Mouse (Mus musculus) gastrocnemius, adult 2 months (tissue): ENCODE measurements around the gene Kcnip1. TPM values are rescaled to one million over a fixed set of nuclear protein-coding genes. Genes with fewer than 3 reads are reported as not detected.

Experiments
- DNase-seq: peaks from one replicate; pipeline ENCODE4 v3.0.0; 2022
- H3K27ac ChIP-seq: fragments of 200-600 bp; 2 replicates; pipeline ENCODE4 v1.8.1; 2022; ENCODE audit warnings: mild to moderate bottlenecking
- H3K4me3 ChIP-seq: fragments of 200-600 bp; 2 replicates; pipeline ENCODE4 v1.8.1; 2022; ENCODE audit warnings: mild to moderate bottlenecking, moderate library complexity
- CTCF ChIP-seq: fragments of 200-600 bp; IDR thresholded peaks from 2 replicates; pipeline ENCODE4 v1.8.1; 2022; ENCODE audit warnings: antibody characterized with exemption, mild to moderate bottlenecking, moderate library complexity
- intact Hi-C: fragments of 180-260 bp; cut with DNase I; formaldehyde crosslinking; loops from one replicate; pipeline ENCODE4 v1.15.1; 2025
- total RNA-seq, 2 experiments: library from RNA; stranded (reverse); gene quantifications; 2 replicates each; pipeline ENCODE4 v1.2.3; 2021

The Kcnip1 gene
- total RNA-seq, 2 experiments from 2014 or later = not detected

- intact Hi-C loops = no loop called here
- DNase-seq = no peak
- Histone ChIP-seq H3K27ac (no peak overlapping the region), H3K4me3 (no peak overlapping the region)
- peak; percentile 26 for TF ChIP-seq CTCF
These were observed 123.4 kb downstream of the Kcnip1 start for GRCm38 (mm10) chr11:33869559-33869958.

- TF ChIP-seq CTCF = no peak
- H3K27ac ChIP-seq = no peak overlapping the region
- intact Hi-C loops = no loop called here
- no peak for DNase-seq
- no peak overlapping the region for H3K4me3 ChIP-seq
These were observed 126.2 kb downstream of the Kcnip1 start for GRCm38 (mm10) chr11:33866775-33867174.

GRCm38 (mm10) chr11:33864245-33864644 is 128.7 kb downstream of the Kcnip1 start:
- Histone ChIP-seq H3K4me3 (no peak overlapping the region), H3K27ac (no peak overlapping the region)
- TF ChIP-seq CTCF = no peak
- no peak for DNase-seq
- intact Hi-C loops = no loop called here

DNA sequence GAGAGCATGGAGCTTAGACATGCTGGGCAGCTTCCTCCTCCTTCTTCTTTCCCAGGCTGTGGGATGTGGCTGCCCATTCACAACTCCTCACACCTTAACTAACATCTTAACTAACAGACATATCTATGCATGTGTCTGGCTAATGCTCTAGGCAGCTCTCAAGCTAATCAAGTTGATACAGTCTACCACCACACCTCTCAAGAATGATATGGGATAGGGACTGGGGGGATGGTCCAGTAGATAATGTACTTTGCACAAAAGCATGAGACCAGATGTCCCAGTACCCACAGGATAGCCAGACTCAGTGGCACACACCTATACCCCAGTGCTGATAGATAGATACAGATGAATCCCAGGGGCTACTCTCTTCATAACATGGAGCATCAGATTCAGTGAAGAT is 131.1 kb downstream of the Kcnip1 start:
- TF ChIP-seq CTCF = no peak
- intact Hi-C loops = no loop called here
- Histone ChIP-seq H3K27ac (no peak overlapping the region), H3K4me3 (no peak overlapping the region)
- DNase-seq = no peak

DNA sequence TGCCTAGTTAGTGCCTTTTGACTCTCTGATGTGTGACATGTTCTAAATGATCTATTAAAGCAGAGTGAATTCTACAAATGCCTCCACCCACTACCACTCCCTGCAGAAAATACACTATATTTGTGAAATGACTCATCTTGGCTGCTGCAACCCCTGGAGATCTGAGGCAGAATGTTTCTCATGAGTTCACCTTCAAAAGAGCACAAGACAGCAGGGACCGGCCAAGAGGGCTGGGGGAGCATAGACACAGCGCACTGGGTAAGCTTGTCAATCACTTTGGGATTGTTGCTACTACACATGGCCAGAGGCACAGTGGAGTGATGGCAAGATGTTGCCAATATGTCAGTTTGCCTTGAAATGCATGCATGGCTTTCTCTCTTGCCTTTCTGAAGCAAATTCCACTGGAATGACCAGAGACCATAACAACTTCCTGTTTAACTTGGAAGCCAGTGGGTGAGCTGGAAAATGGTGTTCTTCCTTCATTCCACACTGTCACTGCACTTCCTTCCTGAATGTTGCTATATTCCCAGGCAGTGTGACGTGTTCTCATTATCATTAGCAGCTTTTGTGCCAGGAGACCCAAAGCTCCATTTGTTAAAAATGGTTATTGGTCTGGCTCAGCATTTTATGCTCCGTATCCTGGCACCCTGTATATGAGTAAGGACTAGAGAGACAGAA is 131.9 kb downstream of the Kcnip1 start:
- intact Hi-C loops = no loop called here
- DNase-seq = no peak
- no peak for TF ChIP-seq CTCF
- no peak overlapping the region for H3K27ac ChIP-seq
- H3K4me3 ChIP-seq = no peak overlapping the region

DNA sequence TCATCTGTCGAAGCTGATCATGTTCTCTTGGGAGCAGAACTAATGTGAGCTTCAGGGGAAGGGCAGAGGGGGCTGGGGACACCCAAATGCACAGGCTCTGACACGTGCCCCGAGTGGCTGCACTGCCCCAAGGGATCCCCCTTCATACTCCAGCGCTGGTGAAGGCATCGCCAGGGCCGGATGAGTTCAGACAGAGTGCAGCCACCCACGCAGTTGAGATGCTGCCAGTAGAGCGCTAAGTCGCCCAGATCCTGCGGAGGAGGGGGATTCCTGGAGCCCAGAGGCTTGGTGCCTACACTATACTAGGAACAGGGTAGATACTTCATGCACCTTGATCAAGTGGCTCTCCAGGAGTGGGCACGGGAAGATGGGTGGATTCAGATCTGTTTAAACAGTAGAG is 143.3 kb downstream of the Kcnip1 start:
- H3K4me3 ChIP-seq = no peak overlapping the region
- no peak for TF ChIP-seq CTCF
- peak; percentile 22 for DNase-seq
- intact Hi-C loops = no loop called here
- no peak overlapping the region for H3K27ac ChIP-seq

DNA sequence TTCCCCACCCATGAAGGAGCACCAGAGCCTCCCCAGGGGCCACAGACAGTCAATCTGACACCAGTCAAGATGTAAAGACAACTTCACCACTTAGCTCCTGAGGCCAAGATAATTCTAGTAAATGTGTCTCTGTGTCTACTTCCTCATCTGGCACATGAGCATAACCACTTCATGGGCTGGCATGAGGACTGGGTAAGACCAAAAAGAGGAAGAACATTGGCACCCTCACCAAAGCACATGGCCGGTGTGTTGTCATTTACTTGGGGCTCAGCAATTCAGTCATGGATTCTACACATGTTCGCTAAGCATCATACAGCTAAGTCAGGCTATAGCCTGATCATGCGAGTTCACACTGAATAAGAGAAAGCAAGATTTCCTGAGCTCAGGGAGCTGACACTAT is 144.3 kb downstream of the Kcnip1 start:
- TF ChIP-seq CTCF = no peak
- no peak overlapping the region for H3K4me3 ChIP-seq
- no peak for DNase-seq
- intact Hi-C loops = no loop called here
- H3K27ac ChIP-seq = no peak overlapping the region

GRCm38 (mm10) chr11:33845931-33846330 is 147.0 kb downstream of the Kcnip1 start:
- Histone ChIP-seq H3K27ac (no peak overlapping the region), H3K4me3 (no peak overlapping the region)
- DNase-seq = no peak
- TF ChIP-seq CTCF = peak; percentile 5; the same call in 1 of the 2 replicates
- intact Hi-C loops = no loop called here

- intact Hi-C loops = no loop called here
- H3K4me3 ChIP-seq = no peak overlapping the region
- no peak overlapping the region for H3K27ac ChIP-seq
These were observed 149.6 kb downstream of the Kcnip1 start for GRCm38 (mm10) chr11:33843294-33843864.

GRCm38 (mm10) chr11:33839049-33839448 is 153.9 kb downstream of the Kcnip1 start:
- Histone ChIP-seq H3K4me3 (no peak overlapping the region), H3K27ac (no peak overlapping the region)
- TF ChIP-seq CTCF = no peak
- DNase-seq = no peak
- intact Hi-C loops = no loop called here

More at GRCm38 (mm10) chr11:33843294-33843864, 149.6 kb downstream of the Kcnip1 start:
- no peak for TF ChIP-seq CTCF
- no peak for DNase-seq

DNA sequence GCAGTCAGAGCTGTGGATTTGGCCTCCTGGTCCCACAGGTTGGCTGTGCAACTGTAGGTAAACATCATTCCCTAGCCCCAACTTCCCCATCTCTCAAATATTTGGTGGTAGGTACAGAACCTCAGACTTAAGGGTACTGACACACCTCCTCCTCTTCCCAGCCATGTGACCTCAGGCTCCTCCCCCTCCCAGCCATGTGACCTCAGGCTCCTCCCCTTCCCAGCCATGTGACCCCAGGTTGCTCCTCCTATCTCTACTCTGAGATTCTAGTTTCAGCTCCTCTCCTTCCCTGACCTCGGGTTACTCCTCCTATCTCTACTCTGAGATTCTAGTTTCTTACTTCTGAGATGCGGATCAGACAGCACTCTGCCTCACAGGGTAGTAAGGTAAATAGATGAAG is 163.2 kb downstream of the Kcnip1 start:
- Histone ChIP-seq H3K27ac (no peak overlapping the region), H3K4me3 (no peak overlapping the region)
- no peak for DNase-seq
- no peak for TF ChIP-seq CTCF
- intact Hi-C loops = no loop called here

- no peak for TF ChIP-seq CTCF
- no peak overlapping the region for H3K4me3 ChIP-seq
- DNase-seq = no peak
- H3K27ac ChIP-seq = no peak overlapping the region
- intact Hi-C loops = no loop called here
These were observed 165.1 kb downstream of the Kcnip1 start for GRCm38 (mm10) chr11:33827829-33828206.

- intact Hi-C loops = no loop called here
- H3K4me3 ChIP-seq = no peak overlapping the region
These were observed 165.7 kb downstream of the Kcnip1 start for GRCm38 (mm10) chr11:33827085-33827828.

DNA sequence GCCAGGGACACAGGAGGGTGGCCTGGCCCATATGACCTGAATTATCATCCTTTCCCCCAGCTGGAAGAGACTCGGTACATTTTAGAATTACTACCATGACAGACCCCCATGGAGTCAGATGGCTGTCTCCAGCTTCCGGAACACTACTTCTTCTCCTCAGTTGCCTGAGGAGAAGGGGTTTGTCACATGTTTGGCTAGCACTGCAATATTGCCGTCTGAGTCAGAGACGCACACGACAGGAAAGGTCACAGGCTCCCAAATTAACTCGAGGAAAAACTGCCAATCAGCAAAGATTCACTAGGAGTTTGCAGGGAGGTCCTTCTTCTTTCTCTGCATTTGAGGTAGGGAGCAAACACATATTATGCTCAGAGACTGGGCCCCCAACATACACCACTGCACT is 168.2 kb downstream of the Kcnip1 start:
- intact Hi-C loops = no loop called here
- no peak for TF ChIP-seq CTCF
- H3K27ac ChIP-seq = no peak overlapping the region
- H3K4me3 ChIP-seq = no peak overlapping the region
- DNase-seq = no peak

More at GRCm38 (mm10) chr11:33827085-33827828, 165.7 kb downstream of the Kcnip1 start:
- DNase-seq = no peak
- H3K27ac ChIP-seq = no peak overlapping the region
- TF ChIP-seq CTCF = no peak
